Mouse (Mus musculus): ENCODE results near the gene Sik2. TPM values are rescaled to one million over a fixed set of nuclear protein-coding genes. Genes with fewer than 3 reads are reported as not detected.

Gene Sik2
- polyA plus RNA-seq, 1 experiment: 10.5 TPM

DNA sequence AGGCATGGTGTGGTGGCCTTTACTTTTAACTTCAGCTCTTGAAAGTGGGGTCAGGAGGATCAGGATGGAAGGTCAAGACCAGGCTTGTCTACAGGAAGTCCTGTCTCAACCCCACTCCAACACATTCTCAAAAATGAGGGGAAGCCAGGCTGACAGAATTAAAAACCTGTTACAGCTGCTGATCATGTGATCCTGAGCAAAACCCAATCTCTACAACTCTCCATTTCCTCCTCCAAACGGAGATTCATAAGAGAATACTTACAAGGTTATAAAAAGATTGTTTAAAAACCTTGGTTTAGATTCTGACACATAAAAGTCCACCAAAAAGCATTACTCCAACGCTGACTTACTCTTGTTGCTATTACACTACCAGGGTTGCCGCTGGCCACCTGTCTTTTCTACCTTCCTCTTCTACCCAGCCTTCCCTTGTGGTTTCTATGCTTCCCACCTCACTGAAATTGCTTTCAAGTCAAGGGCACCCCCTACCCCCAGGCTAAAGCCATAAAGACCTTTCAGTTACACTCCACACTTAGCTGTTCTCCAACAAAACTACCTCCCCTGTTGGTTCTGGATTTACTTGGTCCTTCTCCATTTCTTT is 67.0 kb downstream of the Sik2 start:
- H3K4me3 ChIP-seq: no peak overlapping the region
- H3ac ChIP-seq (ENCODE audit: control insufficient read depth, insufficient read length): no peak overlapping the region
- H3K79me2 ChIP-seq (ENCODE audit: control insufficient read depth, insufficient read depth): peaks cover 3% of the 10 kb centered on the region
- no peak overlapping the region for H3K4me2 ChIP-seq (ENCODE audit: low read depth)
- no peaks in the 10 kb centered on the region for H3K27me3 ChIP-seq (ENCODE audit: control insufficient read depth, insufficient read depth, insufficient read length)
- H3K36me3 ChIP-seq (ENCODE audit: control insufficient read depth, insufficient read depth): no peaks in the 10 kb centered on the region
- TF ChIP-seq POLR2A (IDR thresholded peaks at IDR 0.05; ENCODE audit: insufficient read length, low read depth): no peak
- TF ChIP-seq E2F4 (IDR thresholded peaks at IDR 0.05; ENCODE audit: insufficient read depth): no peak
- no peak for TF ChIP-seq MAX (IDR thresholded peaks at IDR 0.05; ENCODE audit: low read depth)
- no peak for TF ChIP-seq TCF3 (IDR thresholded peaks at IDR 0.05; ENCODE audit: insufficient read length, low read depth)
- no peak for TF ChIP-seq SRF (IDR thresholded peaks at IDR 0.05; ENCODE audit: control insufficient read depth, insufficient read length, low read depth)

DNA sequence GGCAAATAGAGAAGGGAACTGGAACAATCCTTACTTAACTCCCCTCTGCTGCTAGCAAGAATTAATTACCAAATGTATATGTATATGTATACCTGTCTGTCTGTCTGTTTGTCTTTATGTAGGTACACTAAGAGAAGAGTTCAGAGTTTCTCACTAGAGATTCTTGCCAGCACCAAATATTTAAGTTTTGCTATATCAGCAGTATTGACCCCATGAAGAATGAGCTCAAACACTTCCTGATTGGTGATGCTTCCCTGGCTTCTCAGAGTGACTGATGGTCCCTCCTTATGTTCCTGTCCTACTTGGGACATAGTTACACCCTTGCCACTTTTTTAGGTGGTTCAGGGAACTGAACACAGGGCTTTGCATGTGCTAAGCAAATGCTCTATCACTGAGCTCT is 78.9 kb downstream of the Sik2 start:
- Histone ChIP-seq H3K4me3 (no peak overlapping the region), H3ac (ENCODE audit: control insufficient read depth, insufficient read length) (no peak overlapping the region), H3K36me3 (ENCODE audit: control insufficient read depth, insufficient read depth) (peaks cover 5% of the 10 kb centered on the region), H3K4me2 (ENCODE audit: low read depth) (no peak overlapping the region), H3K27me3 (ENCODE audit: control insufficient read depth, insufficient read depth, insufficient read length) (no peaks in the 10 kb centered on the region), H3K79me2 (ENCODE audit: control insufficient read depth, insufficient read depth) (no peaks in the 10 kb centered on the region)
- TF ChIP-seq POLR2A (IDR thresholded peaks at IDR 0.05; ENCODE audit: insufficient read length, low read depth) (no peak), USF1 (IDR thresholded peaks at IDR 0.05; ENCODE audit: low read depth) (no peak), REST (IDR thresholded peaks at IDR 0.05; ENCODE audit: insufficient read depth, insufficient read length) (no peak), POLR2AphosphoS2 (IDR thresholded peaks at IDR 0.05; ENCODE audit: insufficient read length, low read depth) (no peak)

DNA sequence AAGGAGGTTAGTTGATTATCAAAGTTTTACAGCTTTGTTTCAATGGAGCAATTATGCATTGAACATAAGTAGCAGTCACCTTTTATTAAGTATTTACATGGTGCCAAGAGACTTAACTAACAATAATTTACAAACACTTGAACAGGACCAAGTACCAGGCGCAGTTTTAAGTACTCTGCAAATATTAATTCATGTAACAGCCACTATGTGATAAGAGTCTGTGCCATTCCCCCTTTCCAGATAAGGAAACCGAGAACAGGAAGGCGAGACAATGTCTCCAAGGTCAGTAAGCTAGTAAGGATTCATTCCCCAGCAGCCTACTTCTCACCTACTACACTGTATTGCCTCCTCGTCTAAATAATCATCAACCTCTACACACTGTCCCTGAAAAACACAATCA is 83.1 kb downstream of the Sik2 start:
- Histone ChIP-seq H3K4me2 (ENCODE audit: low read depth) (no peak overlapping the region), H3K27me3 (ENCODE audit: control insufficient read depth, insufficient read depth, insufficient read length) (no peaks in the 10 kb centered on the region), H3K36me3 (ENCODE audit: control insufficient read depth, insufficient read depth) (peaks cover 5% of the 10 kb centered on the region), H3ac (ENCODE audit: control insufficient read depth, insufficient read length) (no peak overlapping the region), H3K4me3 (no peak overlapping the region), H3K79me2 (ENCODE audit: control insufficient read depth, insufficient read depth) (no peaks in the 10 kb centered on the region)
- TF ChIP-seq CEBPB (IDR thresholded peaks at IDR 0.05; ENCODE audit: insufficient read depth, poor library complexity, severe bottlenecking): no peak
- no peak for TF ChIP-seq USF1 (IDR thresholded peaks at IDR 0.05; ENCODE audit: low read depth)
- TF ChIP-seq MAX (IDR thresholded peaks at IDR 0.05; ENCODE audit: low read depth): no peak
- no peak for TF ChIP-seq POLR2AphosphoS2 (IDR thresholded peaks at IDR 0.05; ENCODE audit: insufficient read length, low read depth)

DNA sequence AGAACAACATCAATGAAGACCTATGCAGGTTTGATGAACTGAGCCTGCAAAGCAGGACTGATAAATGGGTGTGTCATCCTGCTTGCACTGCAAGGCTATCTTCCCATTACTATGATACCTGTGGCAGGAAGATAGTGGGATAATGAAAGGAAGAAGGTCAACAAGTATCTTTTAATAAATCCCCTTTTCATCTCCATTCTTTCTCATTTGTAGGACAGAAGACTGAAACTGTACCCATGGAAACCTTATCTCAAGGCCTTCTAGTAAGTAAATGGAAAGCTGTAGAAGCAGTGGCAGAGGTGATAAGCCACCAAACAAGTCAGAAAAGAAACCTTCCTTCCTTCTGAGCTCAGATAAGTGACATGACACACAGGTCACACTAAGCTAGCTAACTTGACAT is 84.4 kb downstream of the Sik2 start:
- no peaks in the 10 kb centered on the region for H3K79me2 ChIP-seq (ENCODE audit: control insufficient read depth, insufficient read depth)
- no peaks in the 10 kb centered on the region for H3K27me3 ChIP-seq (ENCODE audit: control insufficient read depth, insufficient read depth, insufficient read length)
- TF ChIP-seq CEBPB (IDR thresholded peaks at IDR 0.05; ENCODE audit: insufficient read depth, poor library complexity, severe bottlenecking) (no peak), TCF12 (IDR thresholded peaks at IDR 0.05; ENCODE audit: insufficient read depth, poor library complexity, severe bottlenecking) (no peak), POLR2AphosphoS2 (IDR thresholded peaks at IDR 0.05; ENCODE audit: insufficient read length, low read depth) (no peak), E2F4 (IDR thresholded peaks at IDR 0.05; ENCODE audit: insufficient read depth) (no peak), TCF3 (IDR thresholded peaks at IDR 0.05; ENCODE audit: insufficient read length, low read depth) (no peak), SRF (IDR thresholded peaks at IDR 0.05; ENCODE audit: control insufficient read depth, insufficient read length, low read depth) (no peak), MYOG (IDR thresholded peaks at IDR 0.05; ENCODE audit: control insufficient read depth in 1 of 3, insufficient read depth in 1 of 3, insufficient read length in 2 of 3, low read depth in 2 of 3) (no peak), REST (IDR thresholded peaks at IDR 0.05; ENCODE audit: insufficient read depth, insufficient read length) (no peak), MYOD1 (IDR thresholded peaks at IDR 0.05; ENCODE audit: control insufficient read depth in 1 of 3, insufficient read length in 2 of 3, low read depth in 2 of 3) (no peak)
- no peak overlapping the region for H3K4me2 ChIP-seq (ENCODE audit: low read depth)
- H3K4me3 ChIP-seq: no peak overlapping the region
- H3K36me3 ChIP-seq (ENCODE audit: control insufficient read depth, insufficient read depth): peaks cover 5% of the 10 kb centered on the region
- no peak overlapping the region for H3ac ChIP-seq (ENCODE audit: control insufficient read depth, insufficient read length)

DNA sequence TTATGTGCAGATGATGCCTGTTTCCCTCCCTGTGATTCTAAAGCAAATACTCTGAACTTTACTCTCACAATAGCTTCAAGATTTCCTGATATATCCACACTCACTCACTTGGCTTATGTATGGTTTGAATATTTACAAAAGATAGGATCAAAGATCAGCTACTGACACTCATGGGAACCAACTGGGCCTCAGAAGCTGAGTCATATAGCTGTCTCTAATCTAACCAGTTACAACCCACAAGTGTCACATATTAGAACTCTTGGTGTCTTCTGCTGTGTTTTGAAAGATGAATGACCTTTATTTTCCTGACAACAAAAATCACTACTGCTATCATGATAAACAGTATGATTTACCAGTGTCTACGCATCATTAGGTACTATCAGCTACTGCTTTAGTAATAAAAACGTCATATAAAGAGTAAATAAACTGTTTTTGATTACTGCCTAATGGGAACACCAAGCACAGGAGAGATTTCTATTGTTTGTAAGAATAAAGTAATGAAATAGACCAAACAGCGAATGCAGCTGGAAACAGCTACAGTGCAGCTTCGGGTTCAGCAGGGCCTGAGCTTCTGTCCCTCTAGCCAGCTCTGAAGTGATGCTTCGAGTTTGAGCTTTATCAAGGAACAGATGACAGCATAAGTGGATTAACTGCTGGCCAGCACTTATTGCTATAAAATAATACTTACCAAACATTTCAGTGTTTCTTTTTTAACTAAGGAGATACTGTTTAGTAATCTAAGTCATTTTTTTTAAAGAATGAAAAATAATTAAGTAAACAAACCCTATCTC is 86.3 kb downstream of the Sik2 start:
- Histone ChIP-seq H3K79me2 (ENCODE audit: control insufficient read depth, insufficient read depth) (no peaks in the 10 kb centered on the region), H3K4me3 (no peak overlapping the region), H3K4me2 (ENCODE audit: low read depth) (no peak overlapping the region), H3ac (ENCODE audit: control insufficient read depth, insufficient read length) (no peak overlapping the region), H3K36me3 (ENCODE audit: control insufficient read depth, insufficient read depth) (peaks cover under 1% of the 10 kb centered on the region), H3K27me3 (ENCODE audit: control insufficient read depth, insufficient read depth, insufficient read length) (no peaks in the 10 kb centered on the region)
- TF ChIP-seq REST (IDR thresholded peaks at IDR 0.05; ENCODE audit: insufficient read depth, insufficient read length) (no peak), MYOD1 (IDR thresholded peaks at IDR 0.05; ENCODE audit: control insufficient read depth in 1 of 3, insufficient read length in 2 of 3, low read depth in 2 of 3) (no peak), SRF (IDR thresholded peaks at IDR 0.05; ENCODE audit: control insufficient read depth, insufficient read length, low read depth) (no peak), USF1 (IDR thresholded peaks at IDR 0.05; ENCODE audit: low read depth) (no peak), TCF12 (IDR thresholded peaks at IDR 0.05; ENCODE audit: insufficient read depth, poor library complexity, severe bottlenecking) (no peak), TCF3 (IDR thresholded peaks at IDR 0.05; ENCODE audit: insufficient read length, low read depth) (no peak), POLR2A (IDR thresholded peaks at IDR 0.05; ENCODE audit: insufficient read length, low read depth) (no peak), POLR2AphosphoS2 (IDR thresholded peaks at IDR 0.05; ENCODE audit: insufficient read length, low read depth) (no peak), CEBPB (IDR thresholded peaks at IDR 0.05; ENCODE audit: insufficient read depth, poor library complexity, severe bottlenecking) (no peak), MYOG (IDR thresholded peaks at IDR 0.05; ENCODE audit: control insufficient read depth in 1 of 3, insufficient read depth in 1 of 3, insufficient read length in 2 of 3, low read depth in 2 of 3) (no peak), MAX (IDR thresholded peaks at IDR 0.05; ENCODE audit: low read depth) (no peak), E2F4 (IDR thresholded peaks at IDR 0.05; ENCODE audit: insufficient read depth) (no peak)
